Mouse (Mus musculus) hindbrain, embryonic 13.5 days (tissue): ENCODE measurements around the gene Ifnl3. TPM values are rescaled to one million over a fixed set of nuclear protein-coding genes. Genes with fewer than 3 reads are reported as not detected.

Source experiments
- ATAC-seq: fragments of 200-750 bp; cut with Nextera tagmentation; 2 replicates; pipeline ENCODE4 v1.8.0; 2017; ENCODE audit warnings: moderate TSS enrichment; ENCODE audit not compliant: low FRiP score
- H3K27ac ChIP-seq: fragments of 300-500 bp; sonication (generic); 2 replicates; pipeline ENCODE4 v1.5.1; 2015; ENCODE audit warnings: inconsistent platforms, mild to moderate bottlenecking, moderate library complexity
- H3K27me3 ChIP-seq: fragments of 300-500 bp; sonication (generic); 2 replicates; pipeline ENCODE4 v1.6.1; 2015; ENCODE audit warnings: mild to moderate bottlenecking, inconsistent platforms
- H3K36me3 ChIP-seq: fragments of 300-500 bp; sonication (generic); 2 replicates; pipeline ENCODE4 v1.6.1; 2015; ENCODE audit warnings: mild to moderate bottlenecking, inconsistent platforms
- H3K4me1 ChIP-seq: fragments of 300-500 bp; sonication (generic); replicated peaks from 2 replicates; pipeline ENCODE4 v1.6.1; 2015; ENCODE audit warnings: inconsistent platforms
- H3K4me2 ChIP-seq: fragments of 300-500 bp; sonication (generic); 2 replicates; pipeline ENCODE4 v1.6.1; 2015; ENCODE audit warnings: inconsistent platforms, mild to moderate bottlenecking, moderate library complexity
- H3K4me3 ChIP-seq: fragments of 300-500 bp; sonication (generic); 2 replicates; pipeline ENCODE4 v1.5.1; 2015; ENCODE audit warnings: mild to moderate bottlenecking, inconsistent platforms
- H3K9ac ChIP-seq: fragments of 300-500 bp; sonication (generic); 2 replicates; pipeline ENCODE4 v1.6.1; 2015; ENCODE audit warnings: mild to moderate bottlenecking, inconsistent platforms
- H3K9me3 ChIP-seq: fragments of 300-500 bp; sonication (generic); 2 replicates; pipeline ENCODE4 v1.6.1; 2016; ENCODE audit warnings: inconsistent platforms
- WGBS: fragments of 180-500 bp; shearing (Covaris S2); methylation state at CpG from one replicate; pipeline ENCODE4 v1.1.7; 2015; 5-methylcytosine and 5-hydroxymethylcytosine counted together
- microRNA-seq: library from miRNA; unstranded; fragments of <30 nt; microRNA quantifications from one replicate; pipeline ENCODE4, GENCODE M21; 2016
- polyA plus RNA-seq: library from polyadenylated mRNA; unstranded; fragments of >200 nt; fragmentation: Nextera tagmentation; extraction: Ambion mirVana; gene quantifications from 2 replicates; pipeline ENCODE4 v1.2.1, GENCODE M21; 2015

The Ifnl3 gene
- polyA plus RNA-seq, 1 experiment from 2014 or later: not detected

GRCm38 (mm10) chr7:28570982-28571682, 48.5 kb downstream of the Ifnl3 start:
- Histone ChIP-seq H3K9ac (0 out of 2 replicates have a peak overlapping the region, but pooled peaks have one; percentile 19), H3K27ac (peak overlapping the region; percentile 12; the same call in 1 of the 2 replicates)
- WGBS: 49% methylated on average over 5 of the region's 5 CpGs

DNA sequence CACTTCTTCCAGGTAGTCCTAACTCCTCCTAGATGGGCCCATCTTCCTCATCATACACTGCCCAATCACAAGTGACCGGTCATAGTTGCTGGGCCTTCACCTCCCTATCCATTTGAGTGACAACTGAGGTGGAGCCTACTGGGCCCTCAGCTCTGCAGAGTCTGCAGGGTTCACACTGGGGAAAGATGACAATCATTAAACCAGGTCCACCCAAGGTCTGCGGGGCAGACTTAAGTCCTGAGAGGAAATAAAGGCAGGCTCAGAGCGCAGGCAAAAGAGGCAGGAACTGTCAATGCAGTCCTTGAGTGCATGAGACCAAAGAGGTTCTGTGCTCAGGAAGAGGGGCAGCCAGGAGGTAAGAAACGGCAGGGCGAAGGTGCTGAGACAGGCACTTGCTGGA, 50.1 kb downstream of the Ifnl3 start:
- Histone ChIP-seq H3K4me3 (no peak overlapping the region), H3K27ac (no peak overlapping the region), H3K4me1 (peaks cover 46% of the 10 kb centered on the region), H3K27me3 (no peaks in the 10 kb centered on the region), H3K4me2 (no peak overlapping the region), H3K9ac (no peak overlapping the region), H3K36me3 (peaks cover 3% of the 10 kb centered on the region), H3K9me3 (no peaks in the 10 kb centered on the region)
- 82% methylated on average over 5 of the region's 5 CpGs for WGBS
- ATAC-seq: no peak

More at GRCm38 (mm10) chr7:28570982-28571682, 48.5 kb downstream of the Ifnl3 start:
- H3K4me3 ChIP-seq: no peak overlapping the region
- no peak for ATAC-seq
- peaks cover 19% of the 10 kb centered on the region for H3K36me3 ChIP-seq
- no peaks in the 10 kb centered on the region for H3K9me3 ChIP-seq
- no peak overlapping the region for H3K4me2 ChIP-seq
- H3K27me3 ChIP-seq: no peaks in the 10 kb centered on the region
- peaks cover 32% of the 10 kb centered on the region for H3K4me1 ChIP-seq

GRCm38 (mm10) chr7:28573236-28573635, 50.6 kb downstream of the Ifnl3 start:
- no peak overlapping the region for H3K4me2 ChIP-seq
- 97% methylated on average over 3 of the region's 3 CpGs for WGBS
- no peak overlapping the region for H3K9ac ChIP-seq
- H3K4me1 ChIP-seq: peaks cover 51% of the 10 kb centered on the region
- no peak for ATAC-seq
- no peaks in the 10 kb centered on the region for H3K9me3 ChIP-seq
- no peak overlapping the region for H3K4me3 ChIP-seq
- no peaks in the 10 kb centered on the region; the same call in 1 of the 2 replicates for H3K36me3 ChIP-seq
- no peaks in the 10 kb centered on the region for H3K27me3 ChIP-seq
- H3K27ac ChIP-seq: no peak overlapping the region

Small RNA genes lying within 50 kb of the gene (microRNA-seq; reads per million reads assigned to microRNA genes)
- not detected for gene Mir7049

Other genes with a start within 250 kb of the Ifnl3 start
- gene Eid2b, start 245.1 kb upstream of the Ifnl3 start, polyA plus RNA-seq: 36.0 and 36.9 TPM in 2 replicates
- gene Selenov, start 231.7 kb upstream of the Ifnl3 start, polyA plus RNA-seq: 0.74 and 1.2 TPM in 2 replicates
- gene Dll3, start 220.6 kb upstream of the Ifnl3 start, polyA plus RNA-seq: 22.2 and 24.5 TPM in 2 replicates
- 134 and 136 TPM in 2 replicates for gene Timm50, start 210.8 kb upstream of the Ifnl3 start, polyA plus RNA-seq
- 92.1 and 97.7 TPM in 2 replicates for gene Supt5, start 184.1 kb upstream of the Ifnl3 start, polyA plus RNA-seq
- gene Rps16, start 172.2 kb upstream of the Ifnl3 start, polyA plus RNA-seq: 537 and 543 TPM in 2 replicates
- gene Plekhg2, start 150.2 kb upstream of the Ifnl3 start, polyA plus RNA-seq: 32.0 and 34.6 TPM in 2 replicates
- gene Zfp36, start 142.6 kb upstream of the Ifnl3 start, polyA plus RNA-seq: 4.6 and 4.9 TPM in 2 replicates
- gene Med29, start 130.1 kb upstream of the Ifnl3 start, polyA plus RNA-seq: 43.7 and 44.8 TPM in 2 replicates
- 93.0 and 100 TPM in 2 replicates for gene Paf1, start 129.9 kb upstream of the Ifnl3 start, polyA plus RNA-seq
- 5.2 and 5.3 TPM in 2 replicates for gene Gmfg, start 85.4 kb upstream of the Ifnl3 start, polyA plus RNA-seq
- 11.3 and 11.8 TPM in 2 replicates for gene Lrfn1, start 70.9 kb upstream of the Ifnl3 start, polyA plus RNA-seq
- gene Ifnl2, start 12.4 kb upstream of the Ifnl3 start, polyA plus RNA-seq: not detected in 2 replicates
- gene Sycn, start 18.0 kb downstream of the Ifnl3 start, polyA plus RNA-seq: not detected in 2 replicates
- 0.13 TPM in 1 of 2 replicates, not detected in the other for gene Nccrp1, start 24.4 kb downstream of the Ifnl3 start, polyA plus RNA-seq
- gene Samd4b, start 75.3 kb downstream of the Ifnl3 start, polyA plus RNA-seq: 20.7 and 21.6 TPM in 2 replicates
- gene Pak4, start 75.3 kb downstream of the Ifnl3 start, polyA plus RNA-seq: 21.5 and 22.1 TPM in 2 replicates
- not detected in 2 replicates for gene Acp7, start 108.5 kb downstream of the Ifnl3 start, polyA plus RNA-seq
- gene Fbxo27, start 170.0 kb downstream of the Ifnl3 start, polyA plus RNA-seq: 7.0 and 7.4 TPM in 2 replicates
- gene Fbxo17, start 194.0 kb downstream of the Ifnl3 start, polyA plus RNA-seq: 3.1 and 3.4 TPM in 2 replicates
- 108 and 114 TPM in 2 replicates for gene Mrps12, start 219.0 kb downstream of the Ifnl3 start, polyA plus RNA-seq
- 20.6 and 22.6 TPM in 2 replicates for gene Sars2, start 219.2 kb downstream of the Ifnl3 start, polyA plus RNA-seq
- 3.1 and 3.6 TPM in 2 replicates for gene Ccer2, start 233.3 kb downstream of the Ifnl3 start, polyA plus RNA-seq
- 105 and 111 TPM in 2 replicates for gene Sirt2, start 243.9 kb downstream of the Ifnl3 start, polyA plus RNA-seq
- 58.6 and 59.5 TPM in 2 replicates for gene Nfkbib, start 244.7 kb downstream of the Ifnl3 start, polyA plus RNA-seq